Mouse (Mus musculus): ENCODE results near the gene Cenpa. TPM values are rescaled to one million over a fixed set of nuclear protein-coding genes. Genes with fewer than 3 reads are reported as not detected.
A peak's percentile ranks its signal among the peaks of the same experiment; 100 is the strongest.

The Cenpa gene
- polyA plus RNA-seq, 1 experiment from 2014 or later = 343 TPM

GRCm38 (mm10) chr5:30647815-30648560 lies 18.6 kb upstream of the Cenpa start, which contains the start of gene Slc35f6:
Gene Slc35f6 (plus strand): TSS chr5:30647933.
- Histone ChIP-seq H3K4me1 (peaks cover 13% of the 10 kb centered on the region), H3K4me2 (peak within 1 kb of the TSS; percentile 73), H3K27ac (peak within 1 kb of the TSS; percentile 69), H3K9ac (peak within 1 kb of the TSS; percentile 66), H3K27me3 (no peaks in the 10 kb centered on the region), H3K36me3 (no peaks in the 10 kb centered on the region), H3K4me3 (peak within 1 kb of the TSS; percentile 64), H3K9me3 (no peaks in the 10 kb centered on the region)
- under 1% methylated on average over 38 of the region's 38 CpGs for WGBS
- ATAC-seq (ENCODE audit: borderline replicate concordance, extremely low read depth, low FRiP score, low TSS enrichment) = peak; percentile 92

- Histone ChIP-seq H3K4me2 (no peak overlapping the region), H3K36me3 (0 out of 2 replicates have a peak, but pooled peaks cover 4% of the 10 kb centered on the region), H3K4me3 (no peak overlapping the region), H3K9me3 (no peaks in the 10 kb centered on the region), H3K9ac (no peak overlapping the region), H3K27me3 (no peaks in the 10 kb centered on the region), H3K4me1 (peaks cover 13% of the 10 kb centered on the region), H3K27ac (no peak overlapping the region)
- ATAC-seq (ENCODE audit: borderline replicate concordance, extremely low read depth, low FRiP score, low TSS enrichment) = no peak
- WGBS = 51% methylated on average over 4 of the region's 4 CpGs
These were observed 17.0 kb upstream of the Cenpa start for GRCm38 (mm10) chr5:30649558-30649957.

GRCm38 (mm10) chr5:30650756-30651155 lies 15.8 kb upstream of the Cenpa start:
- Histone ChIP-seq H3K4me2 (no peak overlapping the region), H3K4me1 (peaks cover 13% of the 10 kb centered on the region), H3K27ac (no peak overlapping the region), H3K9me3 (no peaks in the 10 kb centered on the region), H3K27me3 (no peaks in the 10 kb centered on the region), H3K4me3 (no peak overlapping the region), H3K9ac (no peak overlapping the region), H3K36me3 (peaks cover 5% of the 10 kb centered on the region; the same call in 1 of the 2 replicates)
- no peak for ATAC-seq (ENCODE audit: borderline replicate concordance, extremely low read depth, low FRiP score, low TSS enrichment)
- WGBS = 90% methylated on average over 3 of the region's 3 CpGs

GRCm38 (mm10) chr5:30651554-30651953 lies 15.0 kb upstream of the Cenpa start:
- WGBS = 96% methylated on average over 3 of the region's 3 CpGs
- no peak for ATAC-seq (ENCODE audit: borderline replicate concordance, extremely low read depth, low FRiP score, low TSS enrichment)

GRCm38 (mm10) chr5:30653246-30653645 lies 13.3 kb upstream of the Cenpa start:
- Histone ChIP-seq H3K9me3 (no peaks in the 10 kb centered on the region), H3K4me2 (no peak overlapping the region), H3K27me3 (no peaks in the 10 kb centered on the region), H3K9ac (no peak overlapping the region), H3K4me1 (peaks cover 12% of the 10 kb centered on the region), H3K36me3 (peaks cover 17% of the 10 kb centered on the region), H3K4me3 (no peak overlapping the region), H3K27ac (no peak overlapping the region)
- WGBS = 77% methylated on average over 6 of the region's 6 CpGs
- ATAC-seq (ENCODE audit: borderline replicate concordance, extremely low read depth, low FRiP score, low TSS enrichment) = no peak

More at GRCm38 (mm10) chr5:30651554-30651953, 15.0 kb upstream of the Cenpa start:
- H3K27ac ChIP-seq = no peak overlapping the region
- no peak overlapping the region for H3K4me2 ChIP-seq
- no peaks in the 10 kb centered on the region for H3K9me3 ChIP-seq
- H3K4me3 ChIP-seq = no peak overlapping the region
- H3K36me3 ChIP-seq = peaks cover 10% of the 10 kb centered on the region
- H3K4me1 ChIP-seq = peaks cover 13% of the 10 kb centered on the region
- H3K9ac ChIP-seq = no peak overlapping the region
- H3K27me3 ChIP-seq = no peaks in the 10 kb centered on the region

GRCm38 (mm10) chr5:30655042-30655441 lies 11.5 kb upstream of the Cenpa start:
- peaks cover 17% of the 10 kb centered on the region for H3K36me3 ChIP-seq
- no peak overlapping the region for H3K9ac ChIP-seq
- H3K27me3 ChIP-seq = no peaks in the 10 kb centered on the region
- H3K4me3 ChIP-seq = no peak overlapping the region
- no peak for ATAC-seq (ENCODE audit: borderline replicate concordance, extremely low read depth, low FRiP score, low TSS enrichment)
- 72% methylated on average over 8 of the region's 8 CpGs for WGBS
- no peaks in the 10 kb centered on the region for H3K9me3 ChIP-seq
- H3K4me2 ChIP-seq = no peak overlapping the region
- no peaks in the 10 kb centered on the region for H3K4me1 ChIP-seq
- H3K27ac ChIP-seq = no peak overlapping the region

GRCm38 (mm10) chr5:30655526-30656195 lies 10.9 kb upstream of the Cenpa start:
- H3K9me3 ChIP-seq = no peaks in the 10 kb centered on the region
- H3K27ac ChIP-seq = no peak overlapping the region
- 84% methylated on average over 6 of the region's 6 CpGs for WGBS
- peaks cover 17% of the 10 kb centered on the region for H3K36me3 ChIP-seq
- no peak overlapping the region for H3K4me3 ChIP-seq
- H3K4me2 ChIP-seq = no peak overlapping the region
- H3K27me3 ChIP-seq = no peaks in the 10 kb centered on the region
- no peaks in the 10 kb centered on the region for H3K4me1 ChIP-seq
- no peak for ATAC-seq (ENCODE audit: borderline replicate concordance, extremely low read depth, low FRiP score, low TSS enrichment)
- H3K9ac ChIP-seq = no peak overlapping the region

GRCm38 (mm10) chr5:30659042-30659441 lies 7.5 kb upstream of the Cenpa start:
- no peak overlapping the region for H3K27ac ChIP-seq
- no peak for ATAC-seq (ENCODE audit: borderline replicate concordance, extremely low read depth, low FRiP score, low TSS enrichment)

GRCm38 (mm10) chr5:30660278-30660677 lies 6.3 kb upstream of the Cenpa start:
- Histone ChIP-seq H3K27ac (no peak overlapping the region), H3K4me1 (no peaks in the 10 kb centered on the region), H3K36me3 (peaks cover 13% of the 10 kb centered on the region), H3K4me3 (no peak overlapping the region), H3K27me3 (no peaks in the 10 kb centered on the region), H3K9ac (no peak overlapping the region), H3K9me3 (no peaks in the 10 kb centered on the region), H3K4me2 (no peak overlapping the region)
- ATAC-seq (ENCODE audit: borderline replicate concordance, extremely low read depth, low FRiP score, low TSS enrichment) = no peak
- 68% methylated on average over 1 of the region's 1 CpGs for WGBS

More at GRCm38 (mm10) chr5:30659042-30659441, 7.5 kb upstream of the Cenpa start:
- no peak overlapping the region for H3K4me3 ChIP-seq
- H3K9me3 ChIP-seq = no peaks in the 10 kb centered on the region
- no peak overlapping the region for H3K9ac ChIP-seq
- H3K4me1 ChIP-seq = no peaks in the 10 kb centered on the region
- no peak overlapping the region for H3K4me2 ChIP-seq
- peaks cover 17% of the 10 kb centered on the region for H3K36me3 ChIP-seq
- WGBS = 72% methylated on average over 4 of the region's 4 CpGs
- H3K27me3 ChIP-seq = no peaks in the 10 kb centered on the region

GRCm38 (mm10) chr5:30660813-30661212 lies 5.8 kb upstream of the Cenpa start:
- H3K4me3 ChIP-seq = no peak overlapping the region
- H3K27me3 ChIP-seq = no peaks in the 10 kb centered on the region
- no peaks in the 10 kb centered on the region for H3K9me3 ChIP-seq
- H3K36me3 ChIP-seq = peaks cover 11% of the 10 kb centered on the region
- no peak overlapping the region for H3K9ac ChIP-seq
- no peak overlapping the region for H3K27ac ChIP-seq
- no peak overlapping the region for H3K4me2 ChIP-seq
- H3K4me1 ChIP-seq = 0 out of 2 replicates have a peak, but pooled peaks cover under 1% of the 10 kb centered on the region
- ATAC-seq (ENCODE audit: borderline replicate concordance, extremely low read depth, low FRiP score, low TSS enrichment) = no peak
- 90% methylated on average over 5 of the region's 5 CpGs for WGBS

- no peaks in the 10 kb centered on the region for H3K9me3 ChIP-seq
- H3K4me1 ChIP-seq = peaks cover 24% of the 10 kb centered on the region
- no peaks in the 10 kb centered on the region for H3K27me3 ChIP-seq
- no peak overlapping the region for H3K9ac ChIP-seq
- ATAC-seq (ENCODE audit: borderline replicate concordance, extremely low read depth, low FRiP score, low TSS enrichment) = no peak
- H3K36me3 ChIP-seq = peaks cover 11% of the 10 kb centered on the region
- no peak overlapping the region for H3K4me3 ChIP-seq
- H3K27ac ChIP-seq = no peak overlapping the region
- H3K4me2 ChIP-seq = no peak overlapping the region
- 86% methylated on average over 9 of the region's 9 CpGs for WGBS
These were observed 1.2 kb upstream of the Cenpa start for GRCm38 (mm10) chr5:30665360-30665759.

GRCm38 (mm10) chr5:30665968-30666367 lies 609 bp upstream of the Cenpa start:
- WGBS = 41% methylated on average over 6 of the region's 6 CpGs
- Histone ChIP-seq H3K27ac (peak overlapping the region; percentile 87), H3K27me3 (no peaks in the 10 kb centered on the region), H3K4me3 (peak overlapping the region; percentile 79), H3K4me1 (peaks cover 24% of the 10 kb centered on the region), H3K4me2 (peak overlapping the region; percentile 64), H3K9ac (peak overlapping the region; percentile 49; the same call in 1 of the 2 replicates), H3K9me3 (no peaks in the 10 kb centered on the region), H3K36me3 (peaks cover 18% of the 10 kb centered on the region)
- no peak for ATAC-seq (ENCODE audit: borderline replicate concordance, extremely low read depth, low FRiP score, low TSS enrichment)

Measured in lung, embryonic 15.5 days (tissue).